Mouse (Mus musculus): ENCODE results near the gene Pced1b.
"Not testable (repeated sequence)": the region's sequence is repeated elsewhere in the genome, so short reads cannot be mapped to it uniquely, and the experiment has no call there.

Gene Pced1b

GRCm38 (mm10) chr15:97246911-97247790, at the start of gene Pced1b, which contains the start of gene Amigo2:
Pced1b (plus strand) TSS chr15:97247107.
Amigo2 (minus strand) TSS chr15:97247287.
- peak; percentile 55 for DNase-seq

GRCm38 (mm10) chr15:97204889-97205288, 42.0 kb upstream of the Pced1b start:
- no peak for DNase-seq

- no peak for DNase-seq
Measured at GRCm38 (mm10) chr15:97205776-97206175, 41.1 kb upstream of the Pced1b start.

GRCm38 (mm10) chr15:97206506-97206905, 40.4 kb upstream of the Pced1b start:
- DNase-seq = no peak

GRCm38 (mm10) chr15:97209754-97210153, 37.2 kb upstream of the Pced1b start:
- DNase-seq = not testable (repeated sequence)

DNA sequence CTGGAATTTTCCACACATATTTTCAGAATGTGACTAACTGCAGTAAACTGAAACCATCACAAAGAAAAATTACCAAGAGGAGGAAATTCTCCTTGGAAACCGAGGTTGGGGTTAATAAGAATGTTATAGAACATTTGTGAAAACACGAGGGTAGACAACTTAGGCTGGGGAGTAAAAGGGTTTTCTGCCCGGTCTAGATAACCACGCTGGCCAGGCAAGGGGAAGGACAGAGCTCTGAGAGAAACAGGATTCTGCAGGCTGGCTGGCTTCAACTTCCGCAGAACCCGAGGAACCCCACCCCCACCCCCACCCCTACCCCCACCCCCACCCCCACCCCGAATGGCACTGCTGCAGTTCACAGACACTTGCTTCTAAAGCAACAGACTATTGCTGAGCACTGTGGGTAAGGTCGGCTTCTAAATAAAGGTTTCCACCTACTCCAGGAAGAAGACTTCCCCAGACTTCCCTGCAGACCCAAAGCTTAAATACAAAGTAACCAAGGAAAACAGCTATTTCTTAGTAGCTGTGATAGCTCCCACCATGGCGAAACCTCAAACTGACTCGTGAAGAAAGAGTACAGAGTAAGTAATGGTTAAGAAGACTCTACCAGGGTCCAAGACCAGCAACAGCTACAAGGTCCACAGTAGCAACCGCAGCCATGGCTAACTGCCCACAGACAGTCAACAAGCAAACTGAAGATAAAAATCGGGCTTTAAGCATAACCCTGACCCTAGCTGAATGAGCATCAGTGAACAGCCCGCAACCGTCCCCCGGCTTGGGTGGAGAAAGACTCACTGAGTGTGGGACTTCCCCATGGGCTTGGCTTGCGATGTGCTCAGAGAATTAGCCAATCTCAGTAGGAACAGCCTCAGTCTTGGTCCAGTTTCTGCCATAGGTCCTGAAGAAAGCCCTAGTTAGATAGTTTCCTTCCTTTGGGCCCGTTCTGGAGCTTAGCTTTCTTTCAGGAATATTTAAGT, 34.1 kb upstream of the Pced1b start:
- DNase-seq = no peak

- no peak for DNase-seq
Measured at GRCm38 (mm10) chr15:97216843-97217242, 30.1 kb upstream of the Pced1b start.

DNA sequence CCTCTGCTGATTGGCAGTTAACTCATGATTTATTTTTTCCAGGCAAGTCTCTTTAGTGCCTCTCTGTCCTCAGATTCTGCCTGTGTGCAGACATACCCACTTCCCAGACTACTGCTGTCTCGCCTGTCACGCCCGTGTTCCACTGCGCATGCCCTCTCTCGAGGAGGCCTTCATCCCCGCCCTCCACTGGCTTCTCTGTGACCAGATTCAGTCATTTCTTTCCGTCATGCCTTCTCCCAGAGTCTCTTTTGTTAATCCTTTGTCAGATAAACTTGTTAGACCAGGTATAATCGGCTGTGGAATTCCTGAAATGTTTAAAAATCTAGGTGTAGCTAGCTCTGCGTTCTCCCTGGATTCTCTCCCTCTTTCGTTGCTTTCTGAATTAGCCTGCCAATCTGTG, 23.5 kb upstream of the Pced1b start:
- DNase-seq = no peak

- DNase-seq = no peak
Measured at GRCm38 (mm10) chr15:97224003-97224402, 22.9 kb upstream of the Pced1b start.

DNA sequence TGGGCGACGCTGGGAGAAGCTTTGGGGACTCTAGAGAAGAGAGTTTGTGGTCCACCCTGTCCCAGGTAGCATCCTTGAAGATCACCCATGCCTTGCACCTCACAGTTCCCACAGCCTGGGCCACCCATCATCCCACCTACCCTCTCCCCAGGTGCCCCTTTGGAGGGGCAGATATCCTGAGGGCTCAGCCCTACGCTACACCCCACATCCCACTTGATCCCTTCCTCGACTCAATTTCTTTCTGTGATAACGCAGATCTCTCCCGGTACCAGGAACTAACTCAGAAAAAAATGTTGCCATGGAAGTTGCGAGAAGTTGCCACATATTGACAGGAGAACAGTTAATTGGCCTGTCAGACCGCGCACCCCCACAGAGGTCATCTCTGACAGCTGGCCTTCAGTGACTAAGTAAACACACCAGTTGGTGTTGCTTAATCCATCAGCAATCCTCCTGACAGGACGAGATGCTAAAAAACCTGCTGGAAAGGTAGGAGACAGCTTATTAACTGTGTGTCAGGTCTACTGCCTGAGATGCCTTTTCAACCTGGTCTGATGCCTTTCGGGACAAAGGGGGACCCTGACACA, 17.3 kb upstream of the Pced1b start:
- DNase-seq = no peak

GRCm38 (mm10) chr15:97234076-97234475, 12.8 kb upstream of the Pced1b start:
- DNase-seq = no peak

- peak; percentile 47 for DNase-seq
Measured at GRCm38 (mm10) chr15:97235183-97235582, 11.7 kb upstream of the Pced1b start.

DNA sequence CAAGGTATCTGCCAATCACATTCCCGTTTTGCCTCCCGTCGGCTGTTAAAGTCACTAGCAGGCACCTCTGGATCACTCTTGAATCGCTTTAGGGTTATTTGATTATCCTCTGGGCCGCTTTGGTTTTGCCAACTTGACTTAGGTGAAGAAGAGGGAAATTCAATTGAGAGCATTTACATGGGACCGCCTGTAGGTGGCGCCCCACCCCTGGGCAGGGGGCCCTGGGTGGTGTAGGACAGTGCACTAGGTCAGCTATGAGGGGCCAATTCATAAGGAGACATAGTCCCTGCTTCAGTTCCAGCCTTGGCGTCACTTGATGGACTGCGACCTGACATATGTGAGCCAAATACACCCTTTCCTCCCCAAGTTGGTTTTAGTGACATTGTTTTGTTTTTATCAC, 10.0 kb upstream of the Pced1b start:
- DNase-seq = peak; percentile 18

- DNase-seq = no peak
Measured at GRCm38 (mm10) chr15:97245392-97245791, 1.5 kb upstream of the Pced1b start.

- no peak for DNase-seq
Measured at GRCm38 (mm10) chr15:97246256-97246655, 651 bp upstream of the Pced1b start.

GRCm38 (mm10) chr15:97247791-97248161, 869 bp downstream of the Pced1b start:
- no peak for DNase-seq

DNA sequence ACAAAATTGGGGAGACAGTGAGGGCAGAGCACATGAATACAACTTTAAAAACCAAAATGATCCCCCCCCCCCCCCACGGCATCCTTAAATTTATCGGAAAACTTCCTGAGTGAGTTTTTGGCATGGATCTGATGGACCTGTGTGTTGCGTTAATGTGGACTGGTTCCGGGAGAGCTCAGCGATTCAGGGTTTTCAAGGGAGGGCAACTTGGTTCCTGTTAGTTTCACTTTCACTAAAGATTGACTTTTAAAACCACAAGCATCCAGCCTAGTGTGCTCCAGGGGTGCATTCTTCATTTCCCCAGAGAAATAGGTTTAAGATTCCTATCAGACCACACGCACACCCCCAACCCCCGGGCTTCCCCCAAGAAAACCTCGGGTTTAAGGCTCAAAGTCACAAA, 1.4 kb downstream of the Pced1b start:
- DNase-seq = no peak

DNA sequence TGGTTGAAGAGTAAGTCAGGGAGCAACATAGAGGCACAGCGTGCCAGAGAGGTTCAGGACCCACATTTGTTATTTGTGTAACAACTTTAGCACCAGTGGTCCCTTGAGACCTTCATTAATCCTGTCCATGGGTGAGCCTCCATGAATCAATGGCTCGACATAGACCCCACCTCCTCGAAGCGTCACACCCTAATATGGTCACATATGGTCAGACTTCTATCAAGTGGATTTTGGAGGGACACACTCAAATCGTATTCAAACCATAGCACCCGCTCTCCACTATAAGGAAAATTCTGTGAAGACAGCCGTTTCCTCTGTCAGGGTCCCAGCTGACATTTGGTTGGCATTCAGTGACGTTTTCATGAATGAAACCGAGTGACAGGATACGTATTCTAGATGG, 2.4 kb downstream of the Pced1b start:
- no peak for DNase-seq

GRCm38 (mm10) chr15:97252493-97253034, 5.7 kb downstream of the Pced1b start:
- DNase-seq = no peak

DNA sequence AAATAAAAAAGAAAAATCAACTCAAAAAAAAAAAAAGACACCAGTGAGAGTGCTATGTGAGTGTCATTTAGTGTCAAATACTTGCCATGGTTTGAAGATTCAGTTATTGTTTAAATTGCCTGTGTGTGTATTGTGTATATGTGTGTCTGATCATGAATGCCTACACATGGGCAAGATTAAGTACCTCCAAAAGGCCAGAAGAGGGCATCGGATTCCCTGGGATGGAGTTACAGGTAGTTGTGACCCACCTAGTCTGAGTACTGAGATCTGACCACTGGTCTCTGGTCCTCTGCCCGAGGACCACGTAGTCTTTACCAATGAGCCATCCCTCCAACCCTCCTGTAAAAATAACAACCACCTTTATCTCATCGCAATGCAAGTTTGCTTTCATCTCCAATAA, 7.5 kb downstream of the Pced1b start:
- no peak for DNase-seq

DNA sequence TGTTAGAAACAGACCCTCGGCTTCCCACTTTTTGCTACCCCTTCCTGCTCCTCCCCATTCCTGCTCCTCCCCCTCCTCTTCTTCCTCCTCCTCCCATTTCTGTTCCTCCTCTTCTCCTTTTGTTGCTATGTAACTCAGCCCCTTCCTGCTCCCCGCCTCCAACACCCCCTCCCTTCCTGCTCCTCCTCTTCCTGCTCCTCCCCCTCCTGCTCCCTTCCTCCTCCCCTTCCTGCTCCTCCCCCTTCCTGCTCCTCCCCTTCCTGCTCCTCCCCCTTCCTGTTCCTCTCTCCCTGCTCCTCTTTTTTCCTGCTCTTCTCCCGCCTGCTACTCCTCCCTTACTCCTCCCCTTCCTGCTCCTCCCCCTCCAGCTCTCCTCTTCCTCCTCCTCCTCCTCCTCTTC, 8.9 kb downstream of the Pced1b start:
- no peak for DNase-seq

DNA sequence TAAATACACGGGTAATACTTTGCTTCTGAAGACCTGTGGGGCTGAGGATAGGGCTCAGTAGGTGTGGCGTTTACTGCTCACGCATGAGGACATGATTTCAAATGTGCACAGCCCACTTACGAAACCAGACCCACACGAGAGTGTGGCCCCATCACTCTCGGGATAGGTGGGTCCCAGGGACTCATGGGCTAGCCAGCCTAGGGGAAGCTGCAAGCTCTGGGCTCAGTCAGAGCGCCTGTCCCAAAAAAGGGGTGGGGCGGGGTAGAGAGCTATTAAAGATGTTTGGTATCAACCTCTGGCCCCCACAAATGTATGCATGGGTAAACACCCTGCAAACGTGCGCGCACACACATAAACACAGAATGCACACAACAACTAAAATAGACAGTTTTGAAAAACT, 9.5 kb downstream of the Pced1b start:
- DNase-seq = no peak

DNA sequence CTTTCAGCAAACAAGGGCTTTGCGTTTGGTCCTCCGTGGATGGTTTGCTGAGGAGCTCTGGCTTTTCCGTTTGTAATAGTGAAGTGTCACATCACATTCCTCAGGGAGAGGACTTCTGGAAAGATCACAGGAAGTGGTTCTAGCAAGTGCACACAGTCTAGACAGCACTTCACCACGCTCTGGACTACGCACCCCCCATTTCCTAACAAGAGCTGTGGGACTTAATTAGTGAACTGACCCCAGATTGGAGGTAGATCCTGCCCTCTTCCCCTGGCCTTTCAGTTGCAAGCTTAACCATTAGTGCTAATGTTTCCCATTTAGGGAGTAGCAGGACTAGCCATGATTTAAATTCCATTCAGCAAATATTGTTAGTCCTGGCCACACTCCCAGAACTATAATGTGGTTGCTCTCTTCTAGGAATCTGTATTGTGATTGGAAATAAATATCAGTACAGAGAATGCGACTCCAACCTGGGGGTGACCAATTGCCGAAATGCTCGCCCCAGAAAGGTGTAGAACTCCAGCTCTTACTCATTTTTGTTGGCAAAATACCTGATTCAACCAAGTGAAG, 10.4 kb downstream of the Pced1b start:
- no peak for DNase-seq

Data from right cerebral cortex, postnatal 4 days (tissue).